Mouse (Mus musculus) cerebellum, postnatal 36 days (tissue): ENCODE measurements around the gene Clcf1.

Experiments
- DNase-seq, 2 experiments: peaks; one replicate each; pipeline ENCODE4 v3.0.0; 2021 to 2022; ENCODE audit warnings: mixed read lengths in 2 of 2

The Clcf1 gene

GRCm38 (mm10) chr19:4257216-4257896 lies 43.3 kb downstream of the Clcf1 start:
- DNase-seq, result peak; percentile 93 to 96

- no peak for DNase-seq
These were observed 43.8 kb downstream of the Clcf1 start for GRCm38 (mm10) chr19:4257897-4258252.

- DNase-seq, result no peak
These were observed 47.1 kb downstream of the Clcf1 start for GRCm38 (mm10) chr19:4261038-4261698.

GRCm38 (mm10) chr19:4262756-4263155 lies 48.7 kb downstream of the Clcf1 start:
- DNase-seq, result no peak

DNA sequence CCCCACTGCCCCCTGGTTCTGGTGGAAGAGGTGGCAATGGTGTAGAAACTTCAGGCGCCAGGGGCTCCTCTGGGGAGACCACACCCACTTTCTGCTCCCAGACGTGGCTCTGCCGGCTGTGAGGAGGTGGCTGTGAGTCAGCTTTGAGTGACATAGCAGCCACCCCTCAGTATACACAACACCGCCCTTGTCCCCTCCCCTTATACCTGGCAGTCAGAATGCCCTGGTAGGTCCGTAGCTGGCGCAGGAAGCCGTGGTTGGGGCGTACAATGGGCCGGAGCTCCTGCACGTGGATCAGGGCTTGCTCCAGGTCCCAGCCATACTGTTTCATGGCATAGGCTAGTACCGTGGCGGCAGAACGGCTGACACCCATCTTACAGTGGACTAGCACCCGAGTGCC lies 49.7 kb downstream of the Clcf1 start:
- DNase-seq, result no peak

DNA sequence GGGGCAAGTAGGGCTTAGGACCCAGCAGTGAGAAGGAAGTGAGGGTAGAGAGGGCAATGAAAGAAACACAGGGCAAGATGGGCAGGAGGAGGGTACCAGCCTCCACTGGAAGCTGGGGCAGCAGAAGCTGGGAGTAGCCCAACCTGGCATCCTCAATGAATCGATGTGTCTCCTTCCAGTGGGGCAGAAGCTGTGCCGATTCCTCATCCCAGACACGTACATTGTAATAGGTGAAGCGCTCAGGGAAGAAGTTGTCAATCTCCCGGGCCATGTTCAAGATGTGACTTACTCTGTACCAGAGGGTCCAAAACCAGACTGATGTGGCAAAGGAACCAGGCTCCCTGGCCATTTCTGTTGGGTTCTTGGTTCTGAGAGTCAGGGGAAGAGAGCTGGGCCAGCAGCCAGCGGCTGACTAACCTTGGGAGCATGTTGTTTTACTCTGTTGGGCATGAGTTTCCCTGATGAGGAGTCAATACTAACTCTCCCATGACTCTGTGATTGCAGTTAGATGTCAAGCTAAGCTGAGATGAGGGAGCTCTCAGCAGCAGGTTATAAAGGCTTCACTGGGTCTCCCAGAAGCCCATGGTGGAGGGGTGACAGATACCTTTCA lies 50.2 kb downstream of the Clcf1 start:
- no peak for DNase-seq

GRCm38 (mm10) chr19:4265956-4266355 lies 51.9 kb downstream of the Clcf1 start:
- no peak for DNase-seq

DNA sequence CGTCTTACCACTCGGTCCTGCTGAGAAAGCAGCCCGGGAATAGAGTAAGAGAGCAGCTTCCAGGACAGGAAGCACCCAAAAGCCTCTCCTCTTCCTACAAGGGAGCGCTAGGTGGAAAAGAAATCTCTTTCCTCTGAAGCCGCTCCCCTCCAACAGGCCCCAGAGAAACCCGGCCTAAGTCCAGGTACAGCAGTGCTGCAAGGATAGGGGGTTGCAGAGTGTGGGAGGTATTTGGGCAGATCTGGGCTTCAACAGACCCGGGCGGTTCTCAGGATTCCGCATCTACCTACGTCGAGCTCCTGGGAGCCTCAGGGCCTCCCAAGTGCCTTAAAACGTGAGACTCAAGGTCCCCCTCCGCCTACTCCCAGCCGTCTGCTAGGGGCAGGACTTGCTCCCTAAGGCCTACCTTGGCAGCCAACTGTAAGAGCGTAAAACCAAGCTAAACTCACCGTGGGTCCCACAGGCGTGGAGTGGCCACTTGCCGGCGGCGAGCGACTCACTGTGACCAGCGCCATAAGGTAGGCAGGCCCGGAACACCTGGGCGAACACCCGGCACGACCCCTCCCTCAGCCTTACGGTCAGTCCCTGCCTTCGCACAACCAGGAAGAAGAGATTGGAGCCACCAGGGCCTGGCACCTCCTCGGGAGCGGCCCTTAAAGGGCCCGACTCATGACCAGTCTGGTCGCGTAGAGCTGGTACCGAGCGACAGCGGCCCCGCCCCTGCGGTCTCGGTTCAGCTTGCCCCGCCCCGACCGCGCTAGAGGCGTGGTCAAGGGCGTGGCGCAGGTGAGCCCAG lies 54.7 kb downstream of the Clcf1 start, which contains the start of gene Ssh3:
TSS of gene Ssh3 (minus strand) at position 615 of the 796 bp plus-strand sequence.
- peak; percentile 76 to 84 for DNase-seq

GRCm38 (mm10) chr19:4270187-4270586 lies 56.1 kb downstream of the Clcf1 start:
- DNase-seq, result no peak

GRCm38 (mm10) chr19:4270972-4271371 lies 56.9 kb downstream of the Clcf1 start:
- DNase-seq, result no peak
